Mouse (Mus musculus) heart, embryonic 10.5 days (tissue): Measurements from ENCODE around the gene Raly. TPM values are rescaled to one million over a fixed set of nuclear protein-coding genes. Genes with fewer than 3 reads are reported as not detected.
"Not testable (repeated sequence)": the region's sequence is repeated elsewhere in the genome, so short reads cannot be mapped to it uniquely, and the experiment has no call there.

Experiments
- DNase-seq: peaks from one replicate; pipeline ENCODE4 v3.0.0-alpha.2; 2017; ENCODE audit warnings: low spot score
- H3K27ac ChIP-seq: fragments of 300-500 bp; sonication (generic); 2 replicates; pipeline ENCODE4 v1.5.1; 2016; ENCODE audit warnings: mild to moderate bottlenecking
- H3K27me3 ChIP-seq: fragments of 300-500 bp; sonication (generic); 2 replicates; pipeline ENCODE4 v1.6.1; 2016; ENCODE audit warnings: mild to moderate bottlenecking; ENCODE audit not compliant: poor library complexity, insufficient read depth, severe bottlenecking
- H3K36me3 ChIP-seq: fragments of 300-500 bp; sonication (generic); 2 replicates; pipeline ENCODE4 v1.6.1; 2016; ENCODE audit warnings: mild to moderate bottlenecking, moderate library complexity
- H3K4me1 ChIP-seq: fragments of 300-500 bp; sonication (generic); 2 replicates; pipeline ENCODE4 v1.6.1; 2016; ENCODE audit warnings: mild to moderate bottlenecking
- H3K4me3 ChIP-seq: fragments of 300-500 bp; sonication (generic); 2 replicates; pipeline ENCODE4 v1.5.1; 2016; ENCODE audit warnings: mild to moderate bottlenecking, moderate library complexity
- H3K9me3 ChIP-seq: fragments of 300-500 bp; sonication (generic); 2 replicates; pipeline ENCODE4 v1.6.1; 2016; ENCODE audit warnings: mild to moderate bottlenecking, moderate library complexity
- WGBS: fragments of 180-500 bp; shearing (Covaris S2); methylation state at CpG from one replicate; pipeline ENCODE4 v1.1.7; 2016; 5-methylcytosine and 5-hydroxymethylcytosine counted together
- polyA plus RNA-seq: library from polyadenylated mRNA; unstranded; fragments of >200 nt; fragmentation: Nextera tagmentation; extraction: Ambion mirVana; gene quantifications from 2 replicates; pipeline ENCODE4 v1.2.1, GENCODE M21; 2016

Raly gene
- polyA plus RNA-seq, 1 experiment from 2014 or later, result 48.9 TPM

- no peaks in the 10 kb centered on the region for H3K27me3 ChIP-seq
- H3K36me3 ChIP-seq, result peaks cover 14% of the 10 kb centered on the region
- peaks cover 13% of the 10 kb centered on the region for H3K4me1 ChIP-seq
- peak within 1 kb of the TSS; percentile 93 for H3K27ac ChIP-seq
- peak within 1 kb of the TSS; percentile 92 for H3K4me3 ChIP-seq
- DNase-seq, result peak; percentile 99
- WGBS, result under 1% methylated on average over 75 of the region's 75 CpGs
- no peaks in the 10 kb centered on the region for H3K9me3 ChIP-seq
Measured at GRCm38 (mm10) chr2:154892201-154893044, 101.5 kb downstream of the Raly start, which contains the start of gene Eif2s2. Gene Eif2s2 (minus strand): TSS chr2:154892935.

GRCm38 (mm10) chr2:154893045-154893385 is 102.1 kb downstream of the Raly start:
- Histone ChIP-seq H3K27me3 (no peaks in the 10 kb centered on the region), H3K9me3 (no peaks in the 10 kb centered on the region), H3K4me1 (peaks cover 13% of the 10 kb centered on the region), H3K27ac (peak overlapping the region; percentile 93), H3K36me3 (peaks cover 8% of the 10 kb centered on the region), H3K4me3 (peak overlapping the region; percentile 92)
- DNase-seq, result no peak
- WGBS, result 11% methylated on average over 12 of the region's 12 CpGs

GRCm38 (mm10) chr2:154893548-154893947 is 102.7 kb downstream of the Raly start:
- Histone ChIP-seq H3K4me3 (peak overlapping the region; percentile 92; the same call in 1 of the 2 replicates), H3K9me3 (no peaks in the 10 kb centered on the region), H3K4me1 (peaks cover 13% of the 10 kb centered on the region), H3K36me3 (0 out of 2 replicates have a peak, but pooled peaks cover 3% of the 10 kb centered on the region), H3K27ac (no peak overlapping the region), H3K27me3 (no peaks in the 10 kb centered on the region)
- 60% methylated on average over 4 of the region's 4 CpGs for WGBS
- DNase-seq, result no peak

- H3K27me3 ChIP-seq, H3K4me1 ChIP-seq, H3K36me3 ChIP-seq, DNase-seq, H3K27ac ChIP-seq, H3K9me3 ChIP-seq, H3K4me3 ChIP-seq: not testable (repeated sequence)
- whole genome bisulfite sequencing, result 77% methylated on average over 8 of the region's 8 CpGs
Measured at GRCm38 (mm10) chr2:154899004-154899403, 108.1 kb downstream of the Raly start.

GRCm38 (mm10) chr2:154899412-154899811 is 108.5 kb downstream of the Raly start:
- DNase-seq, H3K4me1 ChIP-seq, H3K36me3 ChIP-seq, H3K4me3 ChIP-seq, H3K27ac ChIP-seq, H3K27me3 ChIP-seq, H3K9me3 ChIP-seq: not testable (repeated sequence)
- 77% methylated on average over 4 of the region's 4 CpGs for WGBS

- DNase-seq, result no peak
- H3K36me3 ChIP-seq, result no peaks in the 10 kb centered on the region
- no peaks in the 10 kb centered on the region for H3K27me3 ChIP-seq
- H3K9me3 ChIP-seq, result no peaks in the 10 kb centered on the region
- no peak overlapping the region for H3K27ac ChIP-seq
- 0 out of 2 replicates have a peak, but pooled peaks cover 4% of the 10 kb centered on the region for H3K4me1 ChIP-seq
- 91% methylated on average over 3 of the region's 3 CpGs for WGBS
- H3K4me3 ChIP-seq, result no peak overlapping the region
Measured at GRCm38 (mm10) chr2:154902111-154902510, 111.2 kb downstream of the Raly start.

- WGBS, result 53% methylated on average over 2 of the region's 2 CpGs
- H3K4me1 ChIP-seq, result 0 out of 2 replicates have a peak, but pooled peaks cover 4% of the 10 kb centered on the region
- no peak overlapping the region for H3K4me3 ChIP-seq
- DNase-seq, result no peak
- H3K27ac ChIP-seq, result no peak overlapping the region
- H3K9me3 ChIP-seq, result no peaks in the 10 kb centered on the region
- no peaks in the 10 kb centered on the region for H3K27me3 ChIP-seq
- no peaks in the 10 kb centered on the region for H3K36me3 ChIP-seq
Measured at GRCm38 (mm10) chr2:154905796-154906195, 114.9 kb downstream of the Raly start.

GRCm38 (mm10) chr2:154908223-154908622 is 117.3 kb downstream of the Raly start:
- DNase-seq, H3K4me1 ChIP-seq, H3K9me3 ChIP-seq, H3K4me3 ChIP-seq, H3K36me3 ChIP-seq, H3K27ac ChIP-seq, H3K27me3 ChIP-seq: not testable (repeated sequence)
- 17% methylated on average over 2 of the region's 2 CpGs for WGBS

GRCm38 (mm10) chr2:154909789-154910188 is 118.9 kb downstream of the Raly start:
- Histone ChIP-seq H3K4me3 (no peak overlapping the region), H3K27ac (no peak overlapping the region), H3K36me3 (no peaks in the 10 kb centered on the region), H3K4me1 (0 out of 2 replicates have a peak, but pooled peaks cover 4% of the 10 kb centered on the region), H3K9me3 (no peaks in the 10 kb centered on the region), H3K27me3 (peaks cover 5% of the 10 kb centered on the region; the same call in 1 of the 2 replicates)
- WGBS, result 73% methylated on average over 6 of the region's 6 CpGs
- DNase-seq, result no peak

- no peak for DNase-seq
- no peaks in the 10 kb centered on the region for H3K4me1 ChIP-seq
- H3K9me3 ChIP-seq, result no peaks in the 10 kb centered on the region
- no peaks in the 10 kb centered on the region for H3K36me3 ChIP-seq
- H3K4me3 ChIP-seq, result no peak overlapping the region
- no peak overlapping the region for H3K27ac ChIP-seq
- H3K27me3 ChIP-seq, result peaks cover 5% of the 10 kb centered on the region; the same call in 1 of the 2 replicates
- 80% methylated on average over 12 of the region's 12 CpGs for WGBS
Measured at GRCm38 (mm10) chr2:154915922-154916541, 125.1 kb downstream of the Raly start.

- no peaks in the 10 kb centered on the region for H3K4me1 ChIP-seq
- H3K36me3 ChIP-seq, result no peaks in the 10 kb centered on the region
- no peaks in the 10 kb centered on the region for H3K9me3 ChIP-seq
- no peak overlapping the region for H3K4me3 ChIP-seq
- WGBS, result 18% methylated on average over 2 of the region's 2 CpGs
- no peak overlapping the region for H3K27ac ChIP-seq
- no peak for DNase-seq
- peaks cover 5% of the 10 kb centered on the region; the same call in 1 of the 2 replicates for H3K27me3 ChIP-seq
Measured at GRCm38 (mm10) chr2:154916547-154916946, 125.7 kb downstream of the Raly start.
